Mouse (Mus musculus): ENCODE data around the gene St3gal3. TPM values are rescaled to one million over a fixed set of nuclear protein-coding genes. Genes with fewer than 3 reads are reported as not detected.

St3gal3 gene
- polyA plus RNA-seq, 1 experiment from 2014 or later, result 6.2 TPM

DNA sequence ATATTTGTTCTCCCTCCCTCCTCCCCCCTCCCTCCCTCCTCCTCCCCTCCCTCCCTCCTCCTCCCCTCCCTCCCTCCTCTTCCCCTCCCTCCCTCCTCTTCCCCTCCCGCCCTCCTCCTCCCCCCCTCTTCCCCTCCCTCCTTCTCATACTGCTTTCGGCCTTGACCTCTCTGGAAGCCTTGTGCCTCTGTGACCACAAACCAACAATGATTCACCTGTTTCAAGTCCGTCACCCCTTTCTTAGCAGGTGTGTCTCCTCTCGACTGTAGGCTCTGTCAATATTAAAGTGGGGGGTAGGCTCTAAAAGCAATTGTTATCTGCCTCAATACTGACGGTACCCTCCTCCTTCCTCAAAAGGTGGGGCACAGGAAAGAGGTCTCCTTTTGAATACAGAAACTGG, 153.2 kb downstream of the St3gal3 start:
- no peak overlapping the region for H3K27ac ChIP-seq (replicated peaks in 1 of 2; ENCODE audit: control insufficient read depth in 1 of 2, insufficient read depth in 1 of 2, low read depth in 2 of 2, low read length in 2 of 2)
- no peaks in the 10 kb centered on the region for H3K27me3 ChIP-seq (ENCODE audit: control insufficient read depth, insufficient read depth, low read length)
- H3K9ac ChIP-seq (ENCODE audit: low read length), result no peak overlapping the region
- H3K4me3 ChIP-seq (ENCODE audit: control insufficient read depth in 1 of 2, insufficient read depth in 1 of 2, low read depth in 1 of 2, low read length in 2 of 2), result no peak overlapping the region
- ATAC-seq (ENCODE audit: insufficient number of reproducible peaks, insufficient read depth, low FRiP score, low read depth), result no peak
- WGBS, result 79% methylated on average over 3 of the region's 5 CpGs
- H3K36me3 ChIP-seq (ENCODE audit: control insufficient read depth, insufficient read depth, low read length), result no peaks in the 10 kb centered on the region
- H3K9me3 ChIP-seq (ENCODE audit: control insufficient read depth, low read length), result no peaks in the 10 kb centered on the region
- no peak overlapping the region for H3K4me2 ChIP-seq (ENCODE audit: low read length)
- peaks cover 41 to 53% of the 10 kb centered on the region in 2 experiments for H3K4me1 ChIP-seq (ENCODE audit: control insufficient read depth in 2 of 2, insufficient read depth in 2 of 2, low read length in 2 of 2)

DNA sequence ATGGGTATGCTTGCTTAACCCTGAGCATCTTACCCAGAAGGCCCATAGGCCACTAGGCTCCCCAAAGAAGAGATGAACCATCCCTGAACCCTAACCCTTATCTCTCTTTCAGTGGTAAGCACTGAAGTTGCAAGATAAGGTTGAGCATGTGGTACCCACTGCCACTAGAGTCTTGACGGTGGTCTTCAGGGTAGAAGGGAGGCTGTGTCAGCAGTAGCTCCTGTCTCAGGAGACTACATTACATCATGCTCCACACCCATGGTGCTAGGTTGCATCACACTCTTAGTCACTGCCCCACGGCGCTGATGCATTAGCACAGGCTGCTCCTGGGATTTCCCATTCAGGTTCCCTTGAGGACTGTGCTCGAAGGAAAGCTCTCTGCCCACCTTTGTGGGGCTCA, 154.6 kb downstream of the St3gal3 start:
- Histone ChIP-seq H3K9me3 (ENCODE audit: control insufficient read depth, low read length) (no peaks in the 10 kb centered on the region), H3K4me1 (ENCODE audit: control insufficient read depth in 2 of 2, insufficient read depth in 2 of 2, low read length in 2 of 2) (peaks cover 32 to 51% of the 10 kb centered on the region in 2 experiments), H3K36me3 (ENCODE audit: control insufficient read depth, insufficient read depth, low read length) (no peaks in the 10 kb centered on the region), H3K27me3 (ENCODE audit: control insufficient read depth, insufficient read depth, low read length) (no peaks in the 10 kb centered on the region), H3K4me2 (ENCODE audit: low read length) (no peak overlapping the region), H3K4me3 (ENCODE audit: control insufficient read depth in 1 of 2, insufficient read depth in 1 of 2, low read depth in 1 of 2, low read length in 2 of 2) (no peak overlapping the region), H3K27ac (replicated peaks in 1 of 2; ENCODE audit: control insufficient read depth in 1 of 2, insufficient read depth in 1 of 2, low read depth in 2 of 2, low read length in 2 of 2) (no peak overlapping the region), H3K9ac (ENCODE audit: low read length) (no peak overlapping the region)
- WGBS, result 74% methylated on average over 4 of the region's 4 CpGs
- no peak for ATAC-seq (ENCODE audit: insufficient number of reproducible peaks, insufficient read depth, low FRiP score, low read depth)

DNA sequence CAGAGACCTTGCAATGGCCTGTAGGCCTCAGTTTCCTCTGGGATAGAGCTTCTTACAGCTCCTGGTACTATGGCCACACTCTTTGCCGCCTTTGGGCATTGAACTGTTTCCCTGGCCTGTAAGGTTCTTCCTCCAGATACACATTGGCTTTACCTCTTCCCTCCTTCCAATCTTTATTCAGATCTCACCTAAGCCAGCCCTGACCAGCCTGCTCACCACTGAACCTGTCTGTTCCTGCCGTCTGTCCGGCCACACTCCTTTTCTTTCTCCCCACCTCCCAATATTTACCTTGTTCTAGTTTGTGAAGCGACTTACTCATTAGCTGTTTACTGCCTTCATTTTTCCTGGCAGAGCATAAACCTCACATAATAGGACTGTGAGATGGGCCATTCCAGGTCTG, 155.5 kb downstream of the St3gal3 start:
- no peaks in the 10 kb centered on the region for H3K27me3 ChIP-seq (ENCODE audit: control insufficient read depth, insufficient read depth, low read length)
- no peaks in the 10 kb centered on the region for H3K9me3 ChIP-seq (ENCODE audit: control insufficient read depth, low read length)
- no peaks in the 10 kb centered on the region for H3K36me3 ChIP-seq (ENCODE audit: control insufficient read depth, insufficient read depth, low read length)
- no peak overlapping the region for H3K4me2 ChIP-seq (ENCODE audit: low read length)
- H3K27ac ChIP-seq (replicated peaks in 1 of 2; ENCODE audit: control insufficient read depth in 1 of 2, insufficient read depth in 1 of 2, low read depth in 2 of 2, low read length in 2 of 2), result no peak overlapping the region
- ATAC-seq (ENCODE audit: insufficient number of reproducible peaks, insufficient read depth, low FRiP score, low read depth), result no peak
- H3K4me3 ChIP-seq (ENCODE audit: control insufficient read depth in 1 of 2, insufficient read depth in 1 of 2, low read depth in 1 of 2, low read length in 2 of 2), result no peak overlapping the region
- no peak overlapping the region for H3K9ac ChIP-seq (ENCODE audit: low read length)
- peaks cover 29 to 47% of the 10 kb centered on the region in 2 experiments for H3K4me1 ChIP-seq (ENCODE audit: control insufficient read depth in 2 of 2, insufficient read depth in 2 of 2, low read length in 2 of 2)
- 93% methylated on average over 4 of the region's 4 CpGs for WGBS

DNA sequence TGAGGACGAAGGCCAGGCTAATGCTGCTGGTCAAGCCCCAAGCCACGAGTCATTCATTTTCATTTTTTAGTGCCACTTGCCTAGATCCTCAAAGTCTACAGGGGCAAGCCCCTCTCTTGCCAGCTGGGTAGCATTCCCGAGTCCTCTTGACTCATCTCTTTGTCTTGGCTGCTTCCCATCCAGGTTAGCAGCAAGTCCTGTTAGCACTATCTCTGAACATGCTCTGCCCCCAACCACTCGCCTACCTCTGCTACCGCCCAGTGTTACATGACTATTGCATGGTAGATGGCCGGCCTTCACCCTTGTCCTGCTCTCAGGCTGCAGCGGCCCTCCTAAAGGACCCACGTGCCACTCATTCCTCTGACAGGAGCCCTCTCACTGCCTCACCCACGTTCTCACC, 156.4 kb downstream of the St3gal3 start:
- H3K27ac ChIP-seq (replicated peaks in 1 of 2; ENCODE audit: control insufficient read depth in 1 of 2, insufficient read depth in 1 of 2, low read depth in 2 of 2, low read length in 2 of 2), result no peak overlapping the region
- H3K27me3 ChIP-seq (ENCODE audit: control insufficient read depth, insufficient read depth, low read length), result no peaks in the 10 kb centered on the region
- no peak overlapping the region for H3K4me2 ChIP-seq (ENCODE audit: low read length)
- 81% methylated on average over 9 of the region's 9 CpGs for WGBS
- ATAC-seq (ENCODE audit: insufficient number of reproducible peaks, insufficient read depth, low FRiP score, low read depth), result no peak
- H3K36me3 ChIP-seq (ENCODE audit: control insufficient read depth, insufficient read depth, low read length), result no peaks in the 10 kb centered on the region
- no peaks in the 10 kb centered on the region for H3K9me3 ChIP-seq (ENCODE audit: control insufficient read depth, low read length)
- H3K9ac ChIP-seq (ENCODE audit: low read length), result no peak overlapping the region
- H3K4me1 ChIP-seq (ENCODE audit: control insufficient read depth in 2 of 2, insufficient read depth in 2 of 2, low read length in 2 of 2), result peaks cover 31 to 43% of the 10 kb centered on the region in 2 experiments
- no peak overlapping the region for H3K4me3 ChIP-seq (ENCODE audit: control insufficient read depth in 1 of 2, insufficient read depth in 1 of 2, low read depth in 1 of 2, low read length in 2 of 2)

DNA sequence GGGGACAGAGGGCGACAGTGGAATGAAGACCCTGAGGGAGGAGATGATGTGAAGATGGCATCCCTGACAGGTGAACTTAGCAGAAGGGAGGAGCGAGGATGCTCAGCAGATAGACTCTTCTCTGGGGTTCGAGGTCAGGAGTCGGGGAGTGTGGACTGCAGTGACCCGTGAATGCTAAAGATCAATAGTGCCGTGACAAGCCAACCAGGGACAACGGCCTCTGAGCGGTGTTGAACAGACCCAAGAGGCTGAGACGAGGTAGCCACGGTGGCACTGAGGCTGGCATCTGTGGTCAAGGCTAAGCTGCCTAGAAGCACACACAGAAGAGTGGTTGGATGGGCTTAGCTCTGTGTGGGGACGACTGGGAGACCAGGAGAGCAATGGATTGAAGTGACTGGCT, 156.9 kb downstream of the St3gal3 start:
- no peaks in the 10 kb centered on the region for H3K27me3 ChIP-seq (ENCODE audit: control insufficient read depth, insufficient read depth, low read length)
- H3K9me3 ChIP-seq (ENCODE audit: control insufficient read depth, low read length), result no peaks in the 10 kb centered on the region
- H3K4me2 ChIP-seq (ENCODE audit: low read length), result peak overlapping the region; percentile 47
- peaks cover 27 to 41% of the 10 kb centered on the region in 2 experiments for H3K4me1 ChIP-seq (ENCODE audit: control insufficient read depth in 2 of 2, insufficient read depth in 2 of 2, low read length in 2 of 2)
- no peaks in the 10 kb centered on the region for H3K36me3 ChIP-seq (ENCODE audit: control insufficient read depth, insufficient read depth, low read length)
- H3K4me3 ChIP-seq (ENCODE audit: control insufficient read depth in 1 of 2, insufficient read depth in 1 of 2, low read depth in 1 of 2, low read length in 2 of 2), result peak overlapping the region in 1 of 2 experiments; percentile 15; a peak in 1 of 4 replicates
- H3K9ac ChIP-seq (ENCODE audit: low read length), result peak overlapping the region; percentile 42
- 77% methylated on average over 11 of the region's 11 CpGs for WGBS
- no peak for ATAC-seq (ENCODE audit: insufficient number of reproducible peaks, insufficient read depth, low FRiP score, low read depth)
- H3K27ac ChIP-seq (replicated peaks in 1 of 2; ENCODE audit: control insufficient read depth in 1 of 2, insufficient read depth in 1 of 2, low read depth in 2 of 2, low read length in 2 of 2), result peak overlapping the region; percentile 54 to 73

DNA sequence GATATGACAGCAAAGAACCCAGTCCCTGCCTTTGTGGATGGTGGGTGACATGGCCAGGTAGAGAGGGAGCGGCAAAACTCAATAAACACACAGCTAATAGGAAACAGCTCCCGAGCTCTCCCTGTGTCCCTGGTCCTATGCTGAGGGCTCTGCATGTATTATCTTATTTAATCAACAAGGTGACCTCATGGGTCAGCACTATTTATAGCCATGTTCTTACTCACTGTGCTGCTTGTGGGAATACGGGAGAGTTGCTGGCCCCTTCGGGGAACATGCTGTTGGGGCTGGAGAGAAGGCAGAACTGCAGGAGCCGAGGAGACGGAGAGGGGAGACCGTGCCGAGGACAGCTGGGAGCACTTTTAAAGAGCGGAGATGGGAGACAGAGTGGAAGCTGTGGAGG, 157.3 kb downstream of the St3gal3 start:
- peak overlapping the region; percentile 54 to 73 for H3K27ac ChIP-seq (replicated peaks in 1 of 2; ENCODE audit: control insufficient read depth in 1 of 2, insufficient read depth in 1 of 2, low read depth in 2 of 2, low read length in 2 of 2)
- H3K9ac ChIP-seq (ENCODE audit: low read length), result peak overlapping the region; percentile 42
- H3K4me2 ChIP-seq (ENCODE audit: low read length), result peak overlapping the region; percentile 47
- no peaks in the 10 kb centered on the region for H3K9me3 ChIP-seq (ENCODE audit: control insufficient read depth, low read length)
- no peaks in the 10 kb centered on the region for H3K27me3 ChIP-seq (ENCODE audit: control insufficient read depth, insufficient read depth, low read length)
- no peak for ATAC-seq (ENCODE audit: insufficient number of reproducible peaks, insufficient read depth, low FRiP score, low read depth)
- 40% methylated on average over 9 of the region's 9 CpGs for WGBS
- no peaks in the 10 kb centered on the region for H3K36me3 ChIP-seq (ENCODE audit: control insufficient read depth, insufficient read depth, low read length)
- peak overlapping the region; percentile 8 to 15; a peak in 1 of 4 replicates for H3K4me3 ChIP-seq (ENCODE audit: control insufficient read depth in 1 of 2, insufficient read depth in 1 of 2, low read depth in 1 of 2, low read length in 2 of 2)
- peaks cover 24 to 38% of the 10 kb centered on the region in 2 experiments for H3K4me1 ChIP-seq (ENCODE audit: control insufficient read depth in 2 of 2, insufficient read depth in 2 of 2, low read length in 2 of 2)

DNA sequence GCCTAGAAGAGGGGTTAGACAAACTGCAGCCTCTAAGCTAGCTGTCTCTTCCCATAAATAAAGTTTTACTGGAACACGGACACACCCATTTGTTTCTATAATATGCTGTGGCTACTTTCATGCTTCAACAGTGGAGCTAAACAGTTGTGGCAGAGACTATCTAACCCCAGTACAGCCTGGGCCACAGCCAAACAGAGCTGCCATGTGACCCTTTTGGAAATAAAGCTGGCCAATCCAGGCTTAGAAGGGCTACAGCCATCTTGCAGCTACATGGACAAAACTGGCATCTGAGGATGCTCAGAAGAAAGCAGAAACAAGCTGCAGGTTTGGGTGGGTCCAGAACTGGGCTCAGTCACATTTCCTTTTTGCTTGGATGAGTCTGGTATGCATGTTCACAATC, 158.9 kb downstream of the St3gal3 start:
- Histone ChIP-seq H3K36me3 (ENCODE audit: control insufficient read depth, insufficient read depth, low read length) (no peaks in the 10 kb centered on the region), H3K4me3 (ENCODE audit: control insufficient read depth in 1 of 2, insufficient read depth in 1 of 2, low read depth in 1 of 2, low read length in 2 of 2) (no peak overlapping the region), H3K9ac (ENCODE audit: low read length) (no peak overlapping the region), H3K27me3 (ENCODE audit: control insufficient read depth, insufficient read depth, low read length) (no peaks in the 10 kb centered on the region), H3K4me1 (ENCODE audit: control insufficient read depth in 2 of 2, insufficient read depth in 2 of 2, low read length in 2 of 2) (peaks cover 24 to 38% of the 10 kb centered on the region in 2 experiments), H3K27ac (replicated peaks in 1 of 2; ENCODE audit: control insufficient read depth in 1 of 2, insufficient read depth in 1 of 2, low read depth in 2 of 2, low read length in 2 of 2) (no peak overlapping the region), H3K4me2 (ENCODE audit: low read length) (no peak overlapping the region), H3K9me3 (ENCODE audit: control insufficient read depth, low read length) (no peaks in the 10 kb centered on the region)
- WGBS, result 87% methylated on average over 1 of the region's 1 CpGs
- no peak for ATAC-seq (ENCODE audit: insufficient number of reproducible peaks, insufficient read depth, low FRiP score, low read depth)

DNA sequence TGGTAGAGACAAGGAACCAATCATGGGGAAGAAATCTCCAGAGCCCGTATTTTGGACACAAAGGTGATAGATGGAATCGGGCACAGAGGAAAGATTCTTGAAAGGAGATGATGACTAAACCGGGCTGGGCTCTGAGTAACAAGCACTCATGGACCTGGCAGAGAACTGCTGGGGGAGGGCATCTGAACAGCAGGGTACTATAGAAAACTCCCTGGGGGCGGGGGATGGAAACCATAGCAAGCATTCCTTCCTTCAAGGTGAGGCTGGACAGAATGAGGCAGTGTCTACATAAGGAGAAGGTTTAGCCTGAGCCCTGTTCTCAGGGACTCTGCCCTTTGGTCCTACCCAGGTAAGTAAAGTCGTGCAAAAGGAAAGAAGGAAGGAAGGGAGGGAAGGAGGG, 160.0 kb downstream of the St3gal3 start:
- no peak for ATAC-seq (ENCODE audit: insufficient number of reproducible peaks, insufficient read depth, low FRiP score, low read depth)
- H3K9me3 ChIP-seq (ENCODE audit: control insufficient read depth, low read length), result no peaks in the 10 kb centered on the region
- H3K9ac ChIP-seq (ENCODE audit: low read length), result no peak overlapping the region
- no peak overlapping the region for H3K27ac ChIP-seq (replicated peaks in 1 of 2; ENCODE audit: control insufficient read depth in 1 of 2, insufficient read depth in 1 of 2, low read depth in 2 of 2, low read length in 2 of 2)
- H3K4me2 ChIP-seq (ENCODE audit: low read length), result no peak overlapping the region
- H3K36me3 ChIP-seq (ENCODE audit: control insufficient read depth, insufficient read depth, low read length), result no peaks in the 10 kb centered on the region
- H3K27me3 ChIP-seq (ENCODE audit: control insufficient read depth, insufficient read depth, low read length), result no peaks in the 10 kb centered on the region
- WGBS, result 77% methylated on average over 5 of the region's 5 CpGs
- H3K4me1 ChIP-seq (ENCODE audit: control insufficient read depth in 2 of 2, insufficient read depth in 2 of 2, low read length in 2 of 2), result peaks cover 24 to 38% of the 10 kb centered on the region in 2 experiments
- no peak overlapping the region for H3K4me3 ChIP-seq (ENCODE audit: control insufficient read depth in 1 of 2, insufficient read depth in 1 of 2, low read depth in 1 of 2, low read length in 2 of 2)

All from heart, embryonic 14.5 days (tissue).